Mouse (Mus musculus) midbrain, embryonic 14.5 days (tissue): ENCODE data around the gene Exoc3l2. TPM values are rescaled to one million over a fixed set of nuclear protein-coding genes. Genes with fewer than 3 reads are reported as not detected.

Source experiments
- ATAC-seq: fragments of 200-750 bp; cut with Nextera tagmentation; 2 replicates; pipeline ENCODE4 v1.8.0; 2017; ENCODE audit warnings: moderate number of reproducible peaks, moderate library complexity; ENCODE audit not compliant: low FRiP score, low TSS enrichment
- DNase-seq: peaks from one replicate; pipeline ENCODE4 v3.0.0-alpha.2; 2015
- H3K27ac ChIP-seq: fragments of 300-500 bp; sonication (generic); replicated peaks from 2 replicates; pipeline ENCODE4 v1.5.1; 2014; ENCODE audit warnings: mild to moderate bottlenecking, low read depth, low read length, moderate library complexity
- H3K27me3 ChIP-seq: fragments of 300-500 bp; sonication (generic); 2 replicates; pipeline ENCODE4 v1.6.1; 2014; ENCODE audit warnings: low read length, control low read depth, mixed read lengths; ENCODE audit not compliant: control insufficient read depth, insufficient read depth
- H3K36me3 ChIP-seq: fragments of 300-500 bp; sonication (generic); 2 replicates; pipeline ENCODE4 v1.6.1; 2014; ENCODE audit warnings: low read length, control low read depth; ENCODE audit not compliant: control insufficient read depth, insufficient read depth
- H3K4me1 ChIP-seq: fragments of 300-500 bp; sonication (generic); 2 replicates; pipeline ENCODE4 v1.6.1; 2014; ENCODE audit warnings: mild to moderate bottlenecking, antibody characterized with exemption, low read length, control low read depth; ENCODE audit not compliant: control insufficient read depth, insufficient read depth
- H3K4me2 ChIP-seq: fragments of 300-500 bp; sonication (generic); 2 replicates; pipeline ENCODE4 v1.6.1; 2014; ENCODE audit warnings: mild to moderate bottlenecking, low read length, moderate library complexity
- H3K4me3 ChIP-seq: fragments of 300-500 bp; sonication (generic); replicated peaks from 2 replicates; pipeline ENCODE4 v1.5.1; 2014; ENCODE audit warnings: low read depth, low read length
- H3K9ac ChIP-seq: fragments of 300-500 bp; sonication (generic); replicated peaks from 2 replicates; pipeline ENCODE4 v1.6.1; 2014; ENCODE audit warnings: mild to moderate bottlenecking, low read length, moderate library complexity
- H3K9me3 ChIP-seq: fragments of 300-500 bp; sonication (generic); 2 replicates; pipeline ENCODE4 v1.6.1; 2016; ENCODE audit warnings: low read length, control low read depth, mixed read lengths; ENCODE audit not compliant: control insufficient read depth
- WGBS: fragments of 180-500 bp; shearing (Covaris S2); extraction: QIAGEN DNeasy Blood & Tissue Kit; methylation state at CpG from one replicate; pipeline ENCODE4 v1.1.7; 2014; 5-methylcytosine and 5-hydroxymethylcytosine counted together
- polyA plus RNA-seq: library from polyadenylated mRNA; unstranded; fragments of >200 nt; fragmentation: Nextera tagmentation; extraction: Ambion mirVana; gene quantifications from 2 replicates; pipeline ENCODE4 v1.2.1, GENCODE M21; 2014

Exoc3l2 gene
- polyA plus RNA-seq, 1 experiment from 2014 or later = 0.29 TPM

- DNase-seq (no peak), ATAC-seq (no peak)
- no peak overlapping the region for H3K9ac ChIP-seq
- H3K27me3 ChIP-seq = peaks cover 48% of the 10 kb centered on the region
- no peaks in the 10 kb centered on the region for H3K9me3 ChIP-seq
- H3K27ac ChIP-seq = no peak overlapping the region
- H3K4me2 ChIP-seq = no peak overlapping the region
- H3K4me3 ChIP-seq = no peak overlapping the region
- no peaks in the 10 kb centered on the region for H3K36me3 ChIP-seq
- 20% methylated on average over 23 of the region's 23 CpGs for WGBS
- H3K4me1 ChIP-seq = no peaks in the 10 kb centered on the region
Measured at GRCm38 (mm10) chr7:19469404-19469803, 6.3 kb downstream of the Exoc3l2 start.

DNA sequence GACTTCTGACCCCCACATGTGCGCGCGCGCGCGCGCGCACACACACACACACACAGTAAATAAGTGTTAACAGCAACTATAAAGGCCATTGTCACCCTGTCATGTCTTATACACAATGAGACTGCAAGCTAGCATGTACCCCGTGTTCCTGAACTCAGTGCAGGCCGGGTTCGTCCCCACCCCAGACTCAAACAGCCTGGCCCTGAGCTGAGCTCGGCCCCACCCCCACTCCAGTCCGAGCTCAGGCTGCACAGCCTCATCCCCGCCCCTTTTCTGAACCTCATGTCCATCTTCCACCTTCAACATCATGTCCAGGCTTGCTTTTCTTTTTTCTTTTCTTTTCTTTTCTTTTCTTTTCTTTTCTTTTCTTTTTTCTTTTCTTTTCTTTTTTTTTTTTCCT is 7.2 kb downstream of the Exoc3l2 start:
- H3K4me2 ChIP-seq = no peak overlapping the region
- peaks cover 56% of the 10 kb centered on the region for H3K27me3 ChIP-seq
- 5% methylated on average over 14 of the region's 14 CpGs for WGBS
- H3K36me3 ChIP-seq = no peaks in the 10 kb centered on the region
- no peak overlapping the region for H3K9ac ChIP-seq
- ATAC-seq = no peak
- no peak for DNase-seq
- no peak overlapping the region for H3K4me3 ChIP-seq
- H3K4me1 ChIP-seq = no peaks in the 10 kb centered on the region
- H3K9me3 ChIP-seq = no peaks in the 10 kb centered on the region
- H3K27ac ChIP-seq = no peak overlapping the region

DNA sequence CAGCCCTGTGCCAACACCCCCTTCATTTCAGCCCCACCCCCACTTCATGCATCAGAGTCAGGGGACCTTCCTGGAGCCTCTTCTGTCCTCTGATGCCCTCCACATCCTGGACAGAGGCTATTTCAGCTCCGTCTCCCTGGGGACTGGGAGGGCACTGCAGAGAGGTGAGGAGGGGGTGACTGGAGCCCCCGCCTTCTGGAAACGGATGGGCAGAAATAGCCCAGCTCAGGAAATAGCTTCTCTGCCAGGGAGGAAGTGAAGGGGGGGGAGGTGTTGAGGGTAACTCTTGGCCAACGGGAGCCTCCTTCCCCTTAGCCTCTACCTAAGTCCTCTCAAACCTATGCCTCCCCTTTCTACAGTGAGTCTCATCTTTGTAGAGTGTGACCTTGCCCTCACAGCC is 9.3 kb downstream of the Exoc3l2 start:
- no peak overlapping the region for H3K27ac ChIP-seq
- no peaks in the 10 kb centered on the region for H3K9me3 ChIP-seq
- no peak overlapping the region for H3K4me2 ChIP-seq
- H3K36me3 ChIP-seq = no peaks in the 10 kb centered on the region
- WGBS = 58% methylated on average over 4 of the region's 4 CpGs
- H3K9ac ChIP-seq = no peak overlapping the region
- no peak for ATAC-seq
- no peak for DNase-seq
- H3K4me1 ChIP-seq = no peaks in the 10 kb centered on the region
- no peak overlapping the region for H3K4me3 ChIP-seq
- H3K27me3 ChIP-seq = peaks cover 55% of the 10 kb centered on the region

GRCm38 (mm10) chr7:19473875-19474443 is 10.8 kb downstream of the Exoc3l2 start:
- Histone ChIP-seq H3K4me3 (peak overlapping the region; percentile 43), H3K36me3 (no peaks in the 10 kb centered on the region), H3K9ac (peak overlapping the region; percentile 73), H3K27me3 (peaks cover 55% of the 10 kb centered on the region), H3K4me1 (no peaks in the 10 kb centered on the region), H3K4me2 (peak overlapping the region; percentile 71), H3K9me3 (no peaks in the 10 kb centered on the region), H3K27ac (peak overlapping the region; percentile 70)
- under 1% methylated on average over 89 of the region's 89 CpGs for WGBS
- ATAC-seq (peak; percentile 86), DNase-seq (peak; percentile 95)

DNA sequence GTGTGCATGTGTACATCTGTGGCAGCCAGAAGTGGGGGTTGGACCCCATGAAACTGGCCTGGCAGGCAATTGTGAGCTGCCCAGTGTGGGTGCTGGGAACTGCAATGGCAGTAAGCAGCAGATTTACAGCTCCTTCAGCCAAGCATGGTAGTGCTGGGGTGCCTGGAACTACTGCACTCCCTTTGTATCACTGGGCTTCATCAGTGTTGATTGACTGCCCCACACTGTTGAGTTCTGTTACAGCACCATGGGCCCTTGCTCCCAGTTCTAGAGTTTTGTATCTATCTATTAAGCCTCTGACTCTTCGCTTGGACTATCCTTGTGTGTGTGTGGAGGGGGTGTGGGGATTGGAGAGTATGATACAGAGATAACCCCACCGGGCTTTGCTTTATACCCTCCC is 14.0 kb downstream of the Exoc3l2 start:
- Histone ChIP-seq H3K27ac (no peak overlapping the region), H3K4me1 (no peaks in the 10 kb centered on the region), H3K4me3 (no peak overlapping the region), H3K27me3 (peaks cover 28% of the 10 kb centered on the region), H3K36me3 (no peaks in the 10 kb centered on the region), H3K9me3 (no peaks in the 10 kb centered on the region), H3K9ac (no peak overlapping the region), H3K4me2 (no peak overlapping the region)
- no peak for DNase-seq
- 76% methylated on average over 2 of the region's 2 CpGs for WGBS
- no peak for ATAC-seq

DNA sequence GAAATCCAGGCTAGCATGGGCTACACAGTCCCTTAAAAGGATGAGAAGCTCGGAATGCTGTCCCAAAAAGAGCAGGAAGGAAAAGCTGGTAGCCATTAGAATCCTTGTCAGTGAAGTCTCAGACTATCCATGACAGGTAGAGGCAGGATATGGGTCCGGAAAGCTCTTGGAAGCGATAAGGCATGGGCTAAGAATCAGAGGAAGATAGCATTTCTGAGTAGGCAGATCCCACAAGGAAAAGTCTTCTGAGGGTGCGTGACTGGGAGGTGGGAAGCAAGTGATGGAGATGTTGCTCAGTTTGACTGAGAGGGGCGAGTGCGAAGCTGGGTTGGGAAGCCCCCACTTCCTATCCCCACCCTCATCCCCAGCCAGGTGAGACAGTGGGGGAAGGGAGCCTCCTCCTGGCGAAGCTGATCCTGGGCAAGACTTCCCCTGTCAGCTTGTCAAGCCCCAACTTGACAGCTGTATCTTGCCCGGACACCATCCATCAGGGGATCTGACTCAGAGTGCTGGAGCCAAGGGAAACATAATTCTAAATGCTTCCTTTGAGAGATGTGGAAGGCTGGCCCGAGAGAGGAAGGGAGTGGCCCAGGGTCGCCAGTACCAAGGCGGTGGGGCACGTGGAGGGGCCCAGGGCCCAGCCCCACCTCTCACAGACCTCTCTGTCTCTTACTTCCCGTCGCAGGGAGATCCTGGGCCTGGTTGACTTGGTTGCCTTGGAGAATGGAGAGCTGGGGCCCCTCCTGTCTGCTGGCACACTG is 14.7 kb downstream of the Exoc3l2 start:
- ATAC-seq (no peak), DNase-seq (no peak)
- Histone ChIP-seq H3K9me3 (no peaks in the 10 kb centered on the region), H3K9ac (no peak overlapping the region), H3K4me2 (no peak overlapping the region), H3K4me1 (no peaks in the 10 kb centered on the region), H3K27me3 (peaks cover 21% of the 10 kb centered on the region), H3K27ac (no peak overlapping the region), H3K4me3 (no peak overlapping the region), H3K36me3 (no peaks in the 10 kb centered on the region)
- WGBS = 25% methylated on average over 14 of the region's 14 CpGs

DNA sequence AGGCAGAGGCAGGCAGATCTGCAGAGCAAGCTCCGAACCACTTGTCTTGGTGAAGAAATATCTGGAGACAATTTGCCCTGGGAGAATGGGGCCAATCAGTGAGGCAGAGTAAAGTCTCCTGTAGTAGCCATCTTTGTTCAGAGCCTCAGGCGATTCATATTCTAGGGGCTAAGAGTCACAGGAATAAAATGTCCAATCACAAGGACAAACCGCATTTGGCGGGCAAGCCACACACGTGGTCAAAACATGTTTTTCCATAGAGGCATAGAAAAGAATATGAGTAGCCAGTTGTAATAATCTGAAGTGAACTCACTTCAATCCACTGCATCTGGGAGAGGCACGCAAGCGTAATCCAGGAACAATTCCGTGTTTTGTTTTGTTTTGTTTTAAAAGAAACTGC is 20.1 kb downstream of the Exoc3l2 start:
- ATAC-seq = no peak
- Histone ChIP-seq H3K4me2 (no peak overlapping the region), H3K27me3 (peaks cover 5% of the 10 kb centered on the region), H3K4me1 (no peaks in the 10 kb centered on the region), H3K27ac (no peak overlapping the region), H3K9me3 (no peaks in the 10 kb centered on the region), H3K4me3 (no peak overlapping the region), H3K36me3 (no peaks in the 10 kb centered on the region), H3K9ac (no peak overlapping the region)
- 82% methylated on average over 8 of the region's 8 CpGs for WGBS
- no peak for DNase-seq

DNA sequence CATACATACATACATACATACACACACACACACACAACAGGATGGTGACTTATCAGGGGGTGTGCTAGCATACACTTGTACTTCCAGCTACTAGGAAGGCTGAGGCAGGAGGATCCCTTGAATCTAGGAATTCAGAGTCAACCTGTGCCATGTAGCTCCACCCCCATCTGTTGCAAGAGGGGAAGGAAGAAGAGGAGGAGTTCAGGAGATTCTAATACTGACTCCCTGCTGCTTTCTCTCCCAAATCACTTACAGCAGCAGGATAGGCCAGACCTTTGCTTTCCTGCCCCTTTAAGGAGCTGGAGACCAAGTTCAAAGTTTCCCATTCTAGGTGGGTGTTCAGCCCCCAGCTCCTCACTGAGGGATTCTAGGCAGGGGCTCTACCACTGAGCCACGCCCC is 22.4 kb downstream of the Exoc3l2 start:
- ATAC-seq (no peak), DNase-seq (no peak)
- Histone ChIP-seq H3K4me2 (no peak overlapping the region), H3K36me3 (no peaks in the 10 kb centered on the region), H3K27me3 (peaks cover 24% of the 10 kb centered on the region), H3K9ac (no peak overlapping the region), H3K9me3 (no peaks in the 10 kb centered on the region), H3K4me1 (0 out of 2 replicates have a peak, but pooled peaks cover 3% of the 10 kb centered on the region), H3K4me3 (no peak overlapping the region), H3K27ac (no peak overlapping the region)
- 92% methylated on average over 1 of the region's 1 CpGs for WGBS

DNA sequence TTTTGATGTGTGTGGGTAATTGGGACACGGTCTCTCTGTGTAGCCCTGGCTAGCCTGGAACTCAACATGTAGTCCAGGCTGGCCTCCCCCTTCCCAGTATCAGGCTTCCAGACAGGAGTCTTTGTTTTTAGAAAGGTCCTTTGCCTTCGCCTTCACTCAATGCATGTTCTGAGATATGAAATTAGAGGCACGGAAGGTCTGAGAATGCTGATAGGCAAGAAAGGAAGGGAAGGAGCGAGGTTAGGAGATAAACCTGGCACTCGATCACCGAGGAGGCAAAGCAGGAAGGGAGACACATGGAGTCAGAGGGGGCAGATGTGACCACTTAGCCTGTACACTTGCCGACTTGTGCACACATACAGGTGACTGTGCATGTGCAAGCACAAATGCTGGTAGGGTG is 23.4 kb downstream of the Exoc3l2 start:
- 96% methylated on average over 7 of the region's 7 CpGs for WGBS
- Histone ChIP-seq H3K36me3 (no peaks in the 10 kb centered on the region), H3K27me3 (peaks cover 33% of the 10 kb centered on the region), H3K9ac (no peak overlapping the region), H3K4me1 (0 out of 2 replicates have a peak, but pooled peaks cover 3% of the 10 kb centered on the region), H3K4me2 (no peak overlapping the region), H3K9me3 (no peaks in the 10 kb centered on the region), H3K27ac (no peak overlapping the region), H3K4me3 (no peak overlapping the region)
- DNase-seq = no peak
- ATAC-seq = no peak
